Mouse (Mus musculus) olfactory bulb, adult 2 months (tissue): Measurements from ENCODE around the gene Vwa3b.

Experiments used
- CTCF ChIP-seq: fragments of 200-500 bp; IDR thresholded peaks from 2 replicates; pipeline ENCODE4 v1.5.1; 2012; ENCODE audit warnings: low read depth, mild to moderate bottlenecking, low read length, moderate library complexity; ENCODE audit not compliant: insufficient read depth
- POLR2A ChIP-seq: fragments of 200-500 bp; IDR thresholded peaks from 2 replicates; pipeline ENCODE4 v1.6.1; 2012; ENCODE audit warnings: mild to moderate bottlenecking, low read depth, low read length, moderate library complexity; ENCODE audit not compliant: insufficient read depth

DNA sequence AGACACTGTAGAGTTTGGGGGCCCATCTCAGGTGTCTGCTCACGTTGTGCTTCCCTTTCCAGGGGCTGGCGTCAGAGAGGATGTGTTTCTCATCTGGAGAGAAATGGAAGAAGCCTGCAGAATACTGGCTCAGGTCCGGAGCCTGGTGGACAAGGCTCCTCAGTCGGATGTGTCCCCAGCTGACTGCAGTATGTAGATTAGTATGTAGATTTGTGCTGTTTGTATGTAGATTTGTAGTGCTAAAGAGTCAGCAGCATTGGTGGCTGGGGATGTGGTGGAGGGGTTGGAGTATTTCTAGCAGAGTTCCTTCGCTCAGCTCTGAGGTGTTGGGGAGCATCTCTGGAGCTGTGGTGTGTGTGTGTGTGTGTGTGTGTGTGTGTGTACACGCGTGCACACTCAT is 58.8 kb downstream of the Vwa3b start:
- TF ChIP-seq CTCF (no peak), POLR2A (no peak)
